Mouse (Mus musculus) ovary, postnatal 10 days (tissue): ENCODE measurements around the gene Pde4a.
"Not testable (repeated sequence)": the region's sequence is repeated elsewhere in the genome, so short reads cannot be mapped to it uniquely, and the experiment has no call there.

ENCODE experiments used
- DNase-seq: peaks from one replicate; pipeline ENCODE4 v3.0.0; 2022; ENCODE audit warnings: low spot score

Gene Pde4a

GRCm38 (mm10) chr9:21183421-21183820, 17.9 kb downstream of the Pde4a start:
- DNase-seq = no peak

GRCm38 (mm10) chr9:21183905-21184413, 18.4 kb downstream of the Pde4a start:
- DNase-seq = no peak

- no peak for DNase-seq
These were observed 19.2 kb downstream of the Pde4a start for GRCm38 (mm10) chr9:21184733-21185132.

GRCm38 (mm10) chr9:21185436-21185835, 19.9 kb downstream of the Pde4a start:
- no peak for DNase-seq

GRCm38 (mm10) chr9:21189905-21190304, 24.4 kb downstream of the Pde4a start:
- no peak for DNase-seq

GRCm38 (mm10) chr9:21190670-21191069, 25.2 kb downstream of the Pde4a start:
- no peak for DNase-seq

- no peak for DNase-seq
These were observed 28.3 kb downstream of the Pde4a start for GRCm38 (mm10) chr9:21193786-21194185.

GRCm38 (mm10) chr9:21194787-21195493, 29.4 kb downstream of the Pde4a start:
- DNase-seq = no peak

- DNase-seq = not testable (repeated sequence)
These were observed 30.4 kb downstream of the Pde4a start for GRCm38 (mm10) chr9:21195736-21196505.

GRCm38 (mm10) chr9:21196521-21197433, 31.3 kb downstream of the Pde4a start:
- no peak for DNase-seq

- DNase-seq = no peak
These were observed 32.5 kb downstream of the Pde4a start for GRCm38 (mm10) chr9:21197981-21198380.

GRCm38 (mm10) chr9:21198960-21199359, 33.4 kb downstream of the Pde4a start:
- DNase-seq = no peak

GRCm38 (mm10) chr9:21204156-21204527, 38.6 kb downstream of the Pde4a start:
- DNase-seq = no peak

GRCm38 (mm10) chr9:21204528-21205272, 39.2 kb downstream of the Pde4a start:
- no peak for DNase-seq

- no peak for DNase-seq
These were observed 41.3 kb downstream of the Pde4a start for GRCm38 (mm10) chr9:21206848-21207247.

GRCm38 (mm10) chr9:21208626-21209025, 43.1 kb downstream of the Pde4a start:
- no peak for DNase-seq

GRCm38 (mm10) chr9:21210821-21211220, 45.3 kb downstream of the Pde4a start:
- DNase-seq = no peak

- DNase-seq = no peak
These were observed 46.1 kb downstream of the Pde4a start for GRCm38 (mm10) chr9:21211624-21212023.

- no peak for DNase-seq
These were observed 48.2 kb downstream of the Pde4a start for GRCm38 (mm10) chr9:21213617-21214190.

GRCm38 (mm10) chr9:21216050-21216841, 50.7 kb downstream of the Pde4a start:
- no peak for DNase-seq
